Mouse (Mus musculus) liver, embryonic 14.5 days (tissue): ENCODE measurements at regions not wholly inside any gene's neighbourhood (a gene's known extent, or its start where the extent isn't known, plus 50 kb on each side); places are given as distances from the start of the nearest gene placed in this dataset.

Experiments used
- CTCF ChIP-seq: IDR thresholded peaks from 2 replicates; pipeline ENCODE4 v1.5.1; 2016; ENCODE audit warnings: antibody characterized with exemption, low read depth, control low read depth
- EP300 ChIP-seq: IDR thresholded peaks from 2 replicates; pipeline ENCODE4 v1.6.1; 2016; ENCODE audit warnings: antibody characterized with exemption, low read depth

DNA sequence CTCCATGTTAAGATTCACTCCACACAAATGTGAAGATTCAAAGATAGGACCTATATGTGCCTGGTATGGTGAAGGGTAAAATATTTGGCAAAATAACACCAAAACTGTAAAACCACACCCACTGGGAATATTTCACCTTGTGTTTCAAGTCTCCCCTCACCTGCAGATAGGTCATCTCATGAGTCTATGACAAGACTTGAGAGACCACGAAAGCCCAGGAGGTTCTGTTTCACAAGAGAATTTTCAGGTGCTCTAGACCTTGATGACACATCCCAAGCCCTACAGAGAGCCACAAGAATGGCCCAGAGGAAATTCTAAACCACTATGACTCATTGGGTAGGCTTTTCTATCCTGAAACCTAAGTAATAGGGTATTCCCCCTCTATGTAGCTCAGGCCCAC, 1322.4 kb upstream of the A1bg start:
- TF ChIP-seq EP300 (no peak), CTCF (no peak)
